Mouse (Mus musculus) liver, embryonic 14.5 days (tissue): Measurements from ENCODE around the gene 1810062G17Rik. TPM values are rescaled to one million over a fixed set of nuclear protein-coding genes. Genes with fewer than 3 reads are reported as not detected.

ENCODE experiments used
- ATAC-seq: fragments of 200-750 bp; cut with Nextera tagmentation; 2 replicates; pipeline ENCODE4 v1.8.0; 2017; ENCODE audit warnings: moderate number of reproducible peaks, mild to moderate bottlenecking, moderate library complexity; ENCODE audit not compliant: insufficient read depth
- DNase-seq, 3 experiments: peaks; one replicate each; pipeline ENCODE4 v3.0.0-alpha.2; 2012 to 2013; ENCODE audit warnings: low read depth in 3 of 3, low spot score in 3 of 3
- H3K27ac ChIP-seq: fragments of 300-500 bp; sonication (generic); 2 replicates; pipeline ENCODE4 v1.5.1; 2014; ENCODE audit warnings: moderate library complexity, mild to moderate bottlenecking, control low read depth, inconsistent platforms
- H3K27me3 ChIP-seq: fragments of 300-500 bp; sonication (generic); 2 replicates; pipeline ENCODE4 v1.6.1; 2014; ENCODE audit warnings: mild to moderate bottlenecking, low read length, moderate library complexity; ENCODE audit not compliant: control insufficient read depth, insufficient read depth
- H3K36me3 ChIP-seq: fragments of 300-500 bp; sonication (generic); replicated peaks from 2 replicates; pipeline ENCODE4 v1.6.1; 2014; ENCODE audit warnings: low read depth; ENCODE audit not compliant: control insufficient read depth, insufficient read depth
- H3K4me1 ChIP-seq, 2 experiments: fragments of 200-500 bp in 1 of 2; fragments of 300-500 bp in 1 of 2; sonication (generic) in 1 of 2; replicated peaks; 2 replicates each; pipeline ENCODE4 v1.6.1; 2012 to 2014; ENCODE audit warnings: antibody characterized with exemption in 1 of 2, inconsistent platforms in 1 of 2, low read length in 1 of 2; ENCODE audit not compliant: control insufficient read depth in 2 of 2, insufficient read depth in 2 of 2
- H3K4me2 ChIP-seq: fragments of 300-500 bp; sonication (generic); 2 replicates; pipeline ENCODE4 v1.6.1; 2014; ENCODE audit warnings: low read depth, mild to moderate bottlenecking, control low read depth, moderate library complexity
- H3K4me3 ChIP-seq, 2 experiments: fragments of 200-500 bp in 1 of 2; fragments of 300-500 bp in 1 of 2; sonication (generic) in 1 of 2; 2 replicates each; pipeline ENCODE4 v1.5.1; 2012 to 2014; ENCODE audit warnings: low read depth in 2 of 2, low read length in 2 of 2, mild to moderate bottlenecking in 2 of 2, control low read depth in 1 of 2, inconsistent platforms in 1 of 2, moderate library complexity in 1 of 2; ENCODE audit not compliant: insufficient read depth in 1 of 2
- H3K9ac ChIP-seq: fragments of 300-500 bp; sonication (generic); replicated peaks from 2 replicates; pipeline ENCODE4 v1.6.1; 2014; ENCODE audit warnings: mild to moderate bottlenecking, control low read depth, moderate library complexity
- H3K9me3 ChIP-seq: fragments of 300-500 bp; sonication (generic); 2 replicates; pipeline ENCODE4 v1.6.1; 2016; ENCODE audit warnings: low read length, mixed read lengths; ENCODE audit not compliant: control insufficient read depth
- CTCF ChIP-seq: IDR thresholded peaks from 2 replicates; pipeline ENCODE4 v1.5.1; 2016; ENCODE audit warnings: antibody characterized with exemption, low read depth, control low read depth
- EP300 ChIP-seq: IDR thresholded peaks from 2 replicates; pipeline ENCODE4 v1.6.1; 2016; ENCODE audit warnings: antibody characterized with exemption, low read depth
- WGBS: fragments of 180-500 bp; shearing (Covaris S2); extraction: QIAGEN DNeasy Blood & Tissue Kit; methylation state at CpG from one replicate; pipeline ENCODE4 v1.1.7; 2014; ENCODE audit not compliant: insufficient replicate concordance; 5-methylcytosine and 5-hydroxymethylcytosine counted together
- polyA plus RNA-seq, 2 experiments: library from polyadenylated mRNA; depleted of rRNA in 1 of 2; stranded (reverse) in 1 of 2; unstranded in 1 of 2; fragments of >200 nt; fragmentation: Nextera tagmentation in 1 of 2; extraction: Ambion mirVana in 1 of 2; gene quantifications; 2 replicates each; pipeline versions ENCODE4 v1.2.1 to v1.2.3; 2012 to 2014

1810062G17Rik gene
- polyA plus RNA-seq, 2 experiments: 0.77 to 1.1 TPM

DNA sequence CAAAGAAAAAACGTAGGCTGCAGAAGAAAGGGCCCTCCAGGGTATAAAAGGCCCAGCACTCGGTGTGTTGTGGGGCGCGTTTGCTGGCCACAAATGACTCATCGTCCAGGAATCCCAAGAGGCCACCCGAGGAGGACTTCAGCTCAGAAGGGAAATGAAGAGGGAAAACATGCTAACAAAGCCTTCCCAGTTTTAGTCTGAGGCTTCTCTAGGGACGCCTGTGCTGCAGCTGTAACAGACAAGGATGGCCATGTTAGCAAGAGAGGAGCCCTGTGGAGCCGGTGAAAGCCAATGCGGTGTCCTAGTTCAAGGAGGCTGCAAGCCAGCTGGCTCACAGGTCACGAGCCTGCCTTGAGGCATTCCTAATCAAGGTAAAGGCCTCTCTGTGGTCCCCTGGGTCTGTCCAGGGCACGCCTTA, 6.0 kb downstream of the 1810062G17Rik start:
- peaks cover 0 to 3% of the 10 kb centered on the region in 2 experiments; a peak in 1 of 4 replicates for H3K4me1 ChIP-seq
- H3K9me3 ChIP-seq: no peaks in the 10 kb centered on the region
- no peaks in the 10 kb centered on the region for H3K27me3 ChIP-seq
- TF ChIP-seq CTCF (no peak), EP300 (no peak)
- H3K4me3 ChIP-seq: no peak overlapping the region
- H3K36me3 ChIP-seq: no peaks in the 10 kb centered on the region
- 24% methylated on average over 11 of the region's 11 CpGs for WGBS
- DNase-seq (no peak), ATAC-seq (no peak)
- H3K4me2 ChIP-seq: no peak overlapping the region
- no peak overlapping the region for H3K9ac ChIP-seq
- H3K27ac ChIP-seq: no peak overlapping the region

DNA sequence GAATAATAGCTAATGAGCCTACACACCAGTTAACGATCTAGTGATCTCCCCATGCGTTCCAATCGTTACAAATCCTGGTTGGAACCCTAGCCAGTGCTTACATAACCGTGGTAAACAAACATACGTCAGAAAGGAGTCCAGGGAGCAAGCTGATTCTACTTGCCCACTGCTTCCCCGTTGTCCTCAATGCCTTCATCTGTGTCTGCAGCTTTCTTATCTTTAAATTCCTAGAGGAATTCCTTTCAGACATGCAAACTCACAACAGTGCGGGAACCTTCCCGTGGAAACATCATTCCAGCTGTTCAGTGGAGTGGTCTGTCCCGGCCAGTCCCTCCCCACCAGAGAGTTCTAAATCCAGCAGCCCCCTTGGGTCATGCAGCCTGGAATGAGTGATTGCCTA, 7.2 kb downstream of the 1810062G17Rik start:
- no peak overlapping the region for H3K4me2 ChIP-seq
- no peaks in the 10 kb centered on the region for H3K27me3 ChIP-seq
- H3K9ac ChIP-seq: no peak overlapping the region
- peaks cover 0 to 3% of the 10 kb centered on the region in 2 experiments; a peak in 1 of 4 replicates for H3K4me1 ChIP-seq
- no peak for ATAC-seq
- no peaks in the 10 kb centered on the region for H3K9me3 ChIP-seq
- H3K4me3 ChIP-seq: no peak overlapping the region
- no peaks in the 10 kb centered on the region for H3K36me3 ChIP-seq
- no peak overlapping the region for H3K27ac ChIP-seq
- DNase-seq: no peak
- no peak for TF ChIP-seq CTCF
- no peak for TF ChIP-seq EP300
- 52% methylated on average over 9 of the region's 9 CpGs for WGBS

DNA sequence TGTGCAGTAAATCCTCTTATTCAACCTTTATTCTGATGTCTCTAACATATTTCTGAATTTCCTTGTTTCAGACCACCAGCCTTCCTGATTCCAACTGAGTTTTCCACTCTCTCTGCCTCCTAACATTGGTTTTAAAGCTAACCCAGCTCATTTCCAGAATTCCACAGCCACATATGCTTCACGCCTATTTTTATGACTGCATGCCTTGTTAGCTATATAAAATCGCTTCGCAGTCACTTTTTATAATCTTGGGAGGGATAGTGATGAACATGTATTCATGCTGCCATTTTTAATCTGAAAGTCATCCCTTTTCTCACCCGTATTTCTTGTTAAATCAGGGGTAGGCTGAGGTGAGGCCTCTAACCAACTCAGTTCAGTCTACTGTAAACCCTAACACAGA, 8.6 kb downstream of the 1810062G17Rik start:
- no peak for ATAC-seq
- DNase-seq: no peak
- no peaks in the 10 kb centered on the region for H3K36me3 ChIP-seq
- no peak overlapping the region for H3K4me2 ChIP-seq
- TF ChIP-seq EP300: no peak
- no peak overlapping the region for H3K9ac ChIP-seq
- WGBS: 76% methylated on average over 4 of the region's 4 CpGs
- H3K4me1 ChIP-seq: peaks cover 0 to 3% of the 10 kb centered on the region in 2 experiments; a peak in 1 of 4 replicates
- H3K27ac ChIP-seq: no peak overlapping the region
- H3K4me3 ChIP-seq: no peak overlapping the region
- H3K27me3 ChIP-seq: no peaks in the 10 kb centered on the region
- H3K9me3 ChIP-seq: no peaks in the 10 kb centered on the region

DNA sequence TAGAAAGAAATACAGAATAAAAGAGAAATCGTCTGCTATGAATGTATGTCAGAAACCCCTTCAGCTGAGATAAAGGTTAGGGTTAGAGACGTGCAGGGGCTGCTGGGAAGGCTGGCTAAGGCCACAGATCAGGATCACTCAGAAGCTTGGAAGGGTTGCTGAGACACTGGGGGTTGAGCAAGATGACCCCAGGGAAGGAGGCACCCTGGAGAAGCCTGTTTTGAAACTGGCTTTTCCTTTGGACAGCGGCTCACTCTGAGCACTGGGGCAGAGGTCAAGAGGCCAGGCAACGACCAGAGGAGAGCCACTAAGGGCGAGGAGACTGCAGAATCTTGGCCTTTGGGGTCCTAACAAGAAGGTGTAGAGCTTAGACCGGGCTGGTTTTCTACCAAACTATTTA, 10.4 kb downstream of the 1810062G17Rik start:
- ATAC-seq (no peak), DNase-seq (no peak)
- Histone ChIP-seq H3K9ac (no peak overlapping the region), H3K4me3 (no peak overlapping the region), H3K27me3 (no peaks in the 10 kb centered on the region), H3K4me1 (peaks cover 0 to 3% of the 10 kb centered on the region in 2 experiments; a peak in 1 of 4 replicates), H3K36me3 (no peaks in the 10 kb centered on the region), H3K27ac (no peak overlapping the region), H3K9me3 (no peaks in the 10 kb centered on the region), H3K4me2 (no peak overlapping the region)
- TF ChIP-seq CTCF: no peak
- no peak for TF ChIP-seq EP300
- WGBS: 36% methylated on average over 6 of the region's 6 CpGs

DNA sequence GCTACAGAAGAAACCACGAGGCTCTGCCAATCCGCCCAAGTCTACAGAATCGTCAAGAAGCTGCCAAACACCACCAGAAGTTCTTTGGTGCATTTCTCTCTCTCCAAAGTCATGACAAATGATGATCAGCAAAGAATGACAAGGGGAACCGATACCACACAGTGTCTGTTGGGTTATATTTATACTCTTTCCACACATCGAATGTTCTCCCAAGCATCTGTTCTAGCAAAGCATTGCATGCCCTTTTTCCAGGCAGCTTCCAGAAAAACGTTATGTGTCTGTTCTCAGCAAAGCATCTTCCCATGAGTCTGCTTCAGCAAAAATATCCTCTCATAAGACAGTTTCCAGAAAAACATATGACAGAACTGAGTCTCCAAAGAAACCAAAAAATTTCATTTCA, 11.1 kb downstream of the 1810062G17Rik start:
- no peaks in the 10 kb centered on the region for H3K27me3 ChIP-seq

More for the DNA sequence above, 11.1 kb downstream of the 1810062G17Rik start:
- 56% methylated on average over 6 of the region's 6 CpGs for WGBS
- H3K9me3 ChIP-seq: no peaks in the 10 kb centered on the region
- H3K9ac ChIP-seq: no peak overlapping the region
- H3K4me2 ChIP-seq: no peak overlapping the region
- peaks cover 0 to 3% of the 10 kb centered on the region in 2 experiments; a peak in 1 of 4 replicates for H3K4me1 ChIP-seq
- H3K36me3 ChIP-seq: no peaks in the 10 kb centered on the region
- no peak overlapping the region for H3K4me3 ChIP-seq
- H3K27ac ChIP-seq: no peak overlapping the region
- no peak for DNase-seq
- TF ChIP-seq CTCF (no peak), EP300 (no peak)
- no peak for ATAC-seq
